Mouse (Mus musculus) G1E (cell line): Measurements from ENCODE around the gene Rpl7a.

Experiments
- CTCF ChIP-seq: IDR thresholded peaks from 2 replicates; pipeline ENCODE4 v1.5.1; 2012; ENCODE audit warnings: low read depth, low read length, inconsistent platforms, mixed read lengths
- GATA1 ChIP-seq: IDR thresholded peaks from 2 replicates; pipeline ENCODE4 v1.6.1; 2012; ENCODE audit warnings: borderline replicate concordance, low read length, inconsistent platforms, mixed read lengths
- GATA2 ChIP-seq: IDR thresholded peaks from 2 replicates; pipeline ENCODE4 v1.6.1; 2012; ENCODE audit warnings: low read depth, low read length, inconsistent platforms, borderline replicate concordance
- POLR2AphosphoS5 ChIP-seq: IDR thresholded peaks from 2 replicates; pipeline ENCODE4 v1.6.1; 2012; ENCODE audit warnings: low read depth, low read length, inconsistent platforms; ENCODE audit not compliant: insufficient replicate concordance
- TAL1 ChIP-seq: conservative IDR thresholded peaks from 2 replicates; pipeline ENCODE4 v1.6.1; 2012; ENCODE audit warnings: low read depth, low read length, inconsistent platforms, mixed read lengths

GRCm38 (mm10) chr2:26957488-26957859 lies 46.9 kb downstream of the Rpl7a start:
- no peak for TF ChIP-seq CTCF
- no peak for TF ChIP-seq GATA2
- no peak for TF ChIP-seq GATA1
- TF ChIP-seq TAL1 = no peak
- TF ChIP-seq POLR2AphosphoS5 = no peak
